Mouse (Mus musculus) lung, embryonic 16.5 days (tissue): ENCODE data around the gene Rab31. TPM values are rescaled to one million over a fixed set of nuclear protein-coding genes. Genes with fewer than 3 reads are reported as not detected.

Experiments used
- ATAC-seq: fragments of 200-750 bp; cut with Nextera tagmentation; 2 replicates; pipeline ENCODE4 v1.8.0; 2017; ENCODE audit warnings: low read depth, mild to moderate bottlenecking, moderate library complexity
- H3K27ac ChIP-seq: fragments of 300-500 bp; sonication (generic); 2 replicates; pipeline ENCODE4 v1.5.1; 2014; ENCODE audit warnings: mild to moderate bottlenecking, control low read depth, low read length
- H3K27me3 ChIP-seq: fragments of 300-500 bp; sonication (generic); 2 replicates; pipeline ENCODE4 v1.6.1; 2014; ENCODE audit warnings: low read depth, low read length, mixed read lengths; ENCODE audit not compliant: control insufficient read depth, insufficient read depth
- H3K36me3 ChIP-seq: fragments of 300-500 bp; sonication (generic); 2 replicates; pipeline ENCODE4 v1.6.1; 2014; ENCODE audit warnings: low read length; ENCODE audit not compliant: control insufficient read depth, insufficient read depth
- H3K4me1 ChIP-seq: fragments of 300-500 bp; sonication (generic); replicated peaks from 2 replicates; pipeline ENCODE4 v1.6.1; 2014; ENCODE audit warnings: low read length, mixed read lengths; ENCODE audit not compliant: control insufficient read depth, insufficient read depth
- H3K4me2 ChIP-seq: fragments of 300-500 bp; sonication (generic); 2 replicates; pipeline ENCODE4 v1.6.1; 2014; ENCODE audit warnings: low read depth, low read length, control low read depth
- H3K4me3 ChIP-seq: fragments of 300-500 bp; sonication (generic); 2 replicates; pipeline ENCODE4 v1.5.1; 2014; ENCODE audit warnings: mild to moderate bottlenecking, low read length, control low read depth
- H3K9ac ChIP-seq: fragments of 300-500 bp; sonication (generic); 2 replicates; pipeline ENCODE4 v1.6.1; 2014; ENCODE audit warnings: low read length, control low read depth
- H3K9me3 ChIP-seq: fragments of 300-500 bp; sonication (generic); 2 replicates; pipeline ENCODE4 v1.6.1; 2016; ENCODE audit warnings: low read length; ENCODE audit not compliant: control insufficient read depth
- WGBS: fragments of 180-500 bp; shearing (Covaris S2); extraction: QIAGEN DNeasy Blood & Tissue Kit; methylation state at CpG from one replicate; pipeline ENCODE4 v1.1.7; 2014; 5-methylcytosine and 5-hydroxymethylcytosine counted together
- polyA plus RNA-seq: library from polyadenylated mRNA; unstranded; fragments of >200 nt; fragmentation: Nextera tagmentation; extraction: Ambion mirVana; gene quantifications from 2 replicates; pipeline ENCODE4 v1.2.1, GENCODE M21; 2015

The Rab31 gene
- polyA plus RNA-seq, 1 experiment from 2014 or later, result 32.0 TPM

DNA sequence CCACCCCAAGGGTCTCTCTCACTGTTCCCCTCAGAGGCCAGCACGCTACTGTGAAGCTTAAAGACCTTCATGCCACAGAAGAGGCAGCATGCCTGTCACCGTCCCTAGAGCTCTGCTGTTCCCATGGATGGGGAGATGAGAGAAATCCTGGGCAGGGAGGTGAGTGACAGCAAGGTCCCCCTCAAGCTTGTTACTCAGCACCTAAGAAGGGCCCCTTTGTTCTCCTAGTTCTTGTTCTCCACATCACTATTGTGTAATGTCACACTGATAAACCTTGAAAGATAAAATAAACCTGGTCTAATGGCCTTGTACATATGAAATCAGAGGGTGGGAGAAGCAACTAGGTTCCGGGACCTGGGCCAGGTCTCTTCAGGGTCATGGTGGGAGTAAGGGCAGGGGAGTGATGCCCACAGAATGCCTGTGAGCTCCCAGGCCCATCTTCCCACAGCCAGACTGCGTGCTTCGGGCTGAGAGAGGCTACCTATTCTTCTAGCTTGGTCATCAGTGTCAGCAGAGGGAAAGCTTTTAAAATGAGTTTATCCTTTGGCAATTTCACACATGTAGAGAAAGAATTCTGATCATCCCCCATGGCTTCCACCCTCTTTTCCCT, 90.4 kb downstream of the Rab31 start:
- Histone ChIP-seq H3K4me1 (no peaks in the 10 kb centered on the region), H3K4me3 (no peak overlapping the region), H3K4me2 (no peak overlapping the region), H3K27me3 (no peaks in the 10 kb centered on the region), H3K36me3 (no peaks in the 10 kb centered on the region), H3K9ac (no peak overlapping the region), H3K27ac (no peak overlapping the region), H3K9me3 (no peaks in the 10 kb centered on the region)
- ATAC-seq, result no peak
- 72% methylated on average over 5 of the region's 5 CpGs for WGBS

DNA sequence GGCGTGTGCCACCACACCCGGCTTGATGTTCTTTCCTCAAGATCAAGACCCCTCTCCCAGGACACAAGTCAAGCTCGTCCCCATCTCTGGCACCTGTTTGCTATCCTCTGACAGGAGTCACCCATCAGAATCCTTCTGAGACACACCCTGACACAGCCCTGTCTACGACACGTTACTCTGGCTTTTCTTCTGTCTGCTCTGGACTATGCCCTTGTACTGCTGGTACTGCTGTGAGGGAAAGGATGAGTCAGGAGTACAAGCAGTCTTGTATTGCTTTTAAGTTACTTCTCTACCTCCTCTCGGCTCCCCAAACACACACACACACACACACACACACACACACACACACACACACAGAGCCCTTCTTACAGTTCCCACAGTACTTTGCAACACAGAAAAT, 91.0 kb downstream of the Rab31 start:
- H3K4me1 ChIP-seq, result no peaks in the 10 kb centered on the region
- no peaks in the 10 kb centered on the region for H3K36me3 ChIP-seq
- H3K9ac ChIP-seq, result no peak overlapping the region
- 69% methylated on average over 6 of the region's 6 CpGs for WGBS
- no peak for ATAC-seq
- H3K4me3 ChIP-seq, result no peak overlapping the region
- H3K9me3 ChIP-seq, result no peaks in the 10 kb centered on the region
- no peak overlapping the region for H3K27ac ChIP-seq
- H3K27me3 ChIP-seq, result no peaks in the 10 kb centered on the region
- no peak overlapping the region for H3K4me2 ChIP-seq

DNA sequence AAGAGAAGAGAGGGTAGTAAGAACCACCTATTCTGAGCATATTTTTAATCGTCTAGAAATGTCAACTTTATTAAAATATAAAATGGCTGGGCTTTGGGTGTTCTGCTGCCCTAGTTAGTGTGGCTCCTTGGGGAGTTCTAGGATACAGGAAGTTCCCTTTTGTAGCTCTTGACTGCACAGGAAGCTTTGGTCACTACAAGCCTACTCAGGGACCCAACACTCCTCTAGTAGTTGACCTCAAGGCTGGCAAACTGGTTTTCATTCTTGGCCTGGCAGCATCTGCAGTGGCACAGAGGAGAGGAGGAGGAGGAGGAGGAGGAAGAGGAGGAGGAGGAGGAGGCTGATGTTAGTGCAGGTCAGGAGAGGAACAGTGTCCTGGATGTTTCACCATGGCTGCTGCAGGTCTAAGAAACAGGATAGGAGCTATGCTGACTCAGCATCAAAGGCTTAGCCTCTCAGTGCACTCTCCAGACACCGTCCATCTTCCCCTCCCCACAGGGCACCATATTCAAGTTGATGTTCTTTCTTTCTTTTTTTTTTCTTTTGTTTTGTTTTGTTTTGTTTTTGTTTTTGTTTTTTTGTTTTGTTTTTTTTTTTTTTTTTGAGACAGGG, 91.6 kb downstream of the Rab31 start:
- Histone ChIP-seq H3K36me3 (no peaks in the 10 kb centered on the region), H3K9me3 (no peaks in the 10 kb centered on the region), H3K4me2 (no peak overlapping the region), H3K27ac (no peak overlapping the region), H3K4me3 (no peak overlapping the region), H3K9ac (no peak overlapping the region), H3K4me1 (no peaks in the 10 kb centered on the region), H3K27me3 (no peaks in the 10 kb centered on the region)
- no peak for ATAC-seq
- 78% methylated on average over 2 of the region's 2 CpGs for WGBS

DNA sequence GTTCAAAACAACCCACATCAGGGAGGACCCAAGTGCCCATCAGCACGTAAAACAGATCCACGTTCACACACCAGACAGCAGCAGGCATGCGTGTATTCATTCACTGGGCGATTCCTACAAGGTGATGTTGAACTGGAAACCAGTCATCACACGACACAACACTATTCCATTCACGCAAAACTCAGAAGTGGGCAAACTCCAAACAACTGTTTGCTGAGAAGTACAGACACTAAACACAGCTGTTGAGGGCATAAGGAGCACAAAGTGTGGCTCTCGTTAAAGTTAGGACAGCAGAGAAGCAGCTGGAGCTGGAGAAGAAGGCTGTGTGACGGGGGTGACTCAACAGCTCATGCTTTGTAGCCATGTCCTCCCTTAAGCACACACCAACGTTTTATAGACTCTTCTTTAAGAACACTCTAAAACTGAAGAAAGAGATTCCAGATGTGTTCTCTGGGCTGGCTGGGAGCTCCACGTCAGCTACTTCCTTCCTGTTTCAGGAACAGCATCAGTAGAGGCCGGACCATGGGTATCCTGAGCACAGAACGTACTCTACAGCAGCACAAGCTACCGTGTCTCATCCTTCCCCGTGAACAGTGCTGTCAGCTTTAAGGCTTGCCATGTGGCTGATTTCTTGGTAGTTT, 92.6 kb downstream of the Rab31 start:
- Histone ChIP-seq H3K4me2 (no peak overlapping the region), H3K36me3 (no peaks in the 10 kb centered on the region), H3K27me3 (no peaks in the 10 kb centered on the region), H3K27ac (no peak overlapping the region), H3K4me1 (no peaks in the 10 kb centered on the region; the same call in 1 of the 2 replicates), H3K4me3 (no peak overlapping the region), H3K9ac (no peak overlapping the region), H3K9me3 (no peaks in the 10 kb centered on the region)
- WGBS, result 66% methylated on average over 14 of the region's 14 CpGs
- ATAC-seq, result no peak

DNA sequence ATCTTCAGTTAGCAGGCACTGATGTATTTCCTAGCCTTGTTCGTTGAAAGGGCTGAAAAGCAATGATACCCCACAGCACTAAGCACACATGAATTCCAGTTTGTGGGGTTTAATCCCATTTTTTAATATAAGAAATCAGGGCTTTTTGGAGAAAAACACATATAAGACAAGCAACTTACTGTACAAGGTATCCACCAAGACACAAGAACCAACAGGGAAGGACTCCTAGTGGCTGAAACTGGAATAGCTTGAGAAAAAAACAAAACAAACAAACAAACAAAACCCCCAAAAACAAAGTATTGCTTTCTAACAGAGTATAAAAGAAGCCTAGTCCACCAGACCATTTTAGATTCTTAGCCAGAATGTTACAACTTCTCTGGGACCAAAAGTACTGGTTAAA, 94.8 kb downstream of the Rab31 start:
- no peaks in the 10 kb centered on the region for H3K9me3 ChIP-seq
- no peak overlapping the region for H3K4me2 ChIP-seq
- no peak overlapping the region for H3K9ac ChIP-seq
- 85% methylated on average over 1 of the region's 1 CpGs for WGBS
- no peak overlapping the region for H3K4me3 ChIP-seq
- no peak overlapping the region for H3K27ac ChIP-seq
- H3K36me3 ChIP-seq, result no peaks in the 10 kb centered on the region
- no peak for ATAC-seq
- H3K27me3 ChIP-seq, result no peaks in the 10 kb centered on the region
- peaks cover 4% of the 10 kb centered on the region; the same call in 1 of the 2 replicates for H3K4me1 ChIP-seq

DNA sequence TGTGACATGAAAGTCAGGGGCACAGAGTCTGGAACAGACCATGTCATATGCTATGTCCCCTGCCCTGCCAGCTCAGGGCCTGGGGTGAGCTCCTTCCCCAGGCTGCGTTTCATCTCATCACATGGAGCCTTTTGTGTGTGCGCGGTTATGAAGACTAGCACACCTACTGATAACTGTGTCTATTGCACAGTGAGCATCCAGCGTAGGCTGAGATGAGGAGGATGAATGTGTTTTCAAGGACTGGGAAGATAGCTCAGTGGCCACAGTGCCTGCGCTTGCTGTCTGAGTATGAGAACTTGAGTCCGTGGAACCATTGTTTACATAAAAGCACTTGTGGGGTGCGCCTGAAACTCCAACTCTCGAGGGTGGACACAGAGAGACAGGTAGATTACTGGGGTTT, 96.0 kb downstream of the Rab31 start:
- no peak overlapping the region for H3K4me3 ChIP-seq
- H3K9ac ChIP-seq, result no peak overlapping the region
- H3K27me3 ChIP-seq, result no peaks in the 10 kb centered on the region
- H3K9me3 ChIP-seq, result no peaks in the 10 kb centered on the region
- no peaks in the 10 kb centered on the region for H3K36me3 ChIP-seq
- H3K4me1 ChIP-seq, result peaks cover 4% of the 10 kb centered on the region; the same call in 1 of the 2 replicates
- WGBS, result 71% methylated on average over 8 of the region's 8 CpGs
- no peak overlapping the region for H3K27ac ChIP-seq
- no peak overlapping the region for H3K4me2 ChIP-seq
- no peak for ATAC-seq

DNA sequence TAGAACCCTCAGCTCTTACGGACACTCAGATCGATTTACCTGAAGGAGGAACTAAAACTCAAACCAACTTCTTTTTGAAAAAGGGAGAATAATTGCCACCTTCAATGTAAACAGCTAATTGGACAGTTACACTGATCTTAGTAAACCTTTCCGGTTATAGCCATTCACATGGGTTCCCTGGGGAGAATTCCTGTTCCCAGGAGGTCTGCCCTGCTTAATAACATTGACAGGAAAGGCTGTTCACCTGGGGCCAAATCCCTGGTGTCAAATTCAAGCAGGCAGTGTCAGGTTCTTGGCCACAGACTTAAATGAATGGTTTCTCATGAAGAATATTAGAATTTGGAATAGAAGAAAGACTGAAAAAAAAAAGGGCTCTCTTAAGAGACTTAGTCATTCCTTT, 96.6 kb downstream of the Rab31 start:
- H3K36me3 ChIP-seq, result no peaks in the 10 kb centered on the region
- H3K27ac ChIP-seq, result no peak overlapping the region
- H3K9ac ChIP-seq, result no peak overlapping the region
- 83% methylated on average over 3 of the region's 3 CpGs for WGBS
- H3K4me3 ChIP-seq, result no peak overlapping the region
- H3K9me3 ChIP-seq, result no peaks in the 10 kb centered on the region
- H3K4me1 ChIP-seq, result peaks cover 4% of the 10 kb centered on the region; the same call in 1 of the 2 replicates
- ATAC-seq, result no peak
- H3K27me3 ChIP-seq, result no peaks in the 10 kb centered on the region
- no peak overlapping the region for H3K4me2 ChIP-seq

DNA sequence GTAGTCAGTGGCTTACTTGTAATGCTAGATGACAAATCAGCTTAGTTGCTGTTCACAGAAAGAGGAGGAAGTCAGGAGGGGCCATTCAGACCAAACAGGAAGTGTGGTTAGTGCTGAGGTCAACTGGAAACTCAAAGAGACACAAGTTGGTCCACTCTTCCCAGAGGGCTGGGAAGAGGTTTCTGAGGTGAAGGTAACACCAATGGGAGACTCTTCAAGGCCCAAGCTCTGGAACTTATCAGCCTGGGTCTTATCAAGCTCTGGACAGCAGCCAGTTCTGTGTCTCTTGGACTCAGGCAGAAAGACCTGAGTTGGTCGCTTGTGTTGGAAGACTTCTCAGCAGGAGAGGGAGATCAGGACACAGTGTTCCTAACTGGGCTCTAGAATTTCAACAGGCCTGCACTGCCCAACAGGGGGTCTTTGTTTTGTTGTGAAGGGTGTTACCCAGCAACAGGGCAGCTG, 97.8 kb downstream of the Rab31 start:
- Histone ChIP-seq H3K36me3 (no peaks in the 10 kb centered on the region), H3K27ac (no peak overlapping the region), H3K4me3 (no peak overlapping the region), H3K9me3 (no peaks in the 10 kb centered on the region), H3K4me1 (peaks cover 4% of the 10 kb centered on the region; the same call in 1 of the 2 replicates), H3K27me3 (no peaks in the 10 kb centered on the region), H3K9ac (no peak overlapping the region), H3K4me2 (no peak overlapping the region)
- ATAC-seq, result no peak
- WGBS, result 48% methylated on average over 1 of the region's 1 CpGs

DNA sequence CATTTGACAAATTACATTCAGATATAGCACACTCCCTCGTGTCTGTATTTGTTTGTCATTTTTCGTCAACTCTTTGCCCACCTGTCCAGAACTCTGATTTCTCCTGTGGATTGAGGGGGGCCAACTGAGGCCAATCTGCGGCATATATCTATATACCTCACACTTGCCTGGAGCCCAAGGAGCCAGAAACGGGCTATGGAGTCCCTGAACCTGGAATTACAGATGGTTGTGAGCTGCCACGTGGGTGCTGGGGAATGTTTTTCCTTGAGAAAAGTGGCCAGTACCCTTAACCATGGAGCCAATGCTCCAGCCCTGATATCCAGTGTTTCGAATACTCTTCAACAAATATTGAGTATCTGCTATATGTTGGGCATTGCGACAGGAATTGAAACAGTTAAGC, 99.6 kb downstream of the Rab31 start:
- Histone ChIP-seq H3K4me3 (no peak overlapping the region), H3K27me3 (no peaks in the 10 kb centered on the region), H3K9me3 (no peaks in the 10 kb centered on the region), H3K27ac (no peak overlapping the region), H3K9ac (no peak overlapping the region), H3K36me3 (no peaks in the 10 kb centered on the region), H3K4me2 (no peak overlapping the region), H3K4me1 (peaks cover 4% of the 10 kb centered on the region; the same call in 1 of the 2 replicates)
- WGBS, result 84% methylated on average over 7 of the region's 7 CpGs
- no peak for ATAC-seq
